Comparison of ENCODE assay signal across 23 mouse cellular contexts in the genomic region with DNA sequence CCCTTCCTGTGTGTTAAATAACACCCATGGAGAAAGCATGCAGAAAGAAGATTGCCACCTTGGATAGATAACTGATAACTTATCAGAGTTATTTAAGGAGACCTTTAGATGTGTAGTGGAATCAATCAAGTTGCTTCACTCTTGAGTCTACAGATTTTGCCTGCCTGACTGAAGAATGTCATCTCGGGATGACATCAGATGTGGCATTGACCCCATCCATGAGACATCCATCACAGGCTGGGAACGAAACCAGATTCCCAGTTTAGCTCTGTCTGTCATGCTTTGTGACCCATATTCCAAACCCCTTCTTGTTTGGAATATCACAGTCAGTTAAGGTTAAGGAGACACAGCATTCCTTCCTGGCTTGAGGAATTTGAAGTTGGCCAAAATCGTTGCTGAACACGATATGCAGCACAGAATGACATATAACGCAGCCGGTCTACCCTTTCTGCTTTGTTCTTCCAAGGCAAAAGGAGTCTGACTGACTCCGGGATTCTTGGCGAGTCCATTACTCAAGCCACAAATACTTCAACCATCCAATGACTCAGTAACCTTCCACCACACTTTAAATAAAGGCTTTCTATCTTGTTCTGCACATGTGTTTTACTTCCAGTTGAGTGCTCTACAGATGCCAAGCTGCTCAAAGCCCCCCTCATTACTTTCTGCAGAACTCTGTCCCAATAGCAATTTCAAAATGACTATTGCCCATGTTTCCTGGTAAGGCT. TPM values are rescaled to one million over a fixed set of nuclear protein-coding genes. Genes with fewer than 3 reads are reported as not detected.
DNase-seq lines count a peak whose midpoint lies in the region; ATAC-seq and TF ChIP-seq lines count a peak whose summit lies in the region.
"Had no signal": no experiment of that assay in that cellular context is flagged by ENCODE, and none has a peak within 500 bp of the region (broad histone marks: within the 10 kb centered on the region; RNA-seq: fewer than 3 reads in every experiment).

No protein-coding gene starts in this region.

- no peaks in the 10 kb centered on the region for H3K27me3 ChIP-seq in C2C12 (ENCODE audit: control insufficient read depth, insufficient read depth, insufficient read length)
- no peaks in the 10 kb centered on the region for H3K27me3 ChIP-seq in midbrain, embryonic 16.5 days (ENCODE audit: control insufficient read depth, insufficient read depth, low read depth, low read length)
- H3K27me3 ChIP-seq in heart, embryonic 12.5 days (replicated peaks) = no peaks in the 10 kb centered on the region
- H3K27me3 ChIP-seq: embryonic facial prominence, embryonic 15.5 days; hindbrain, embryonic 12.5 days; midbrain, embryonic 12.5 days had no signal

- peak overlapping the region; percentile 93 for H3K27ac ChIP-seq in embryonic fibroblast, embryonic 13.5 days (ENCODE audit: insufficient read depth, low read length)
- H3K27ac ChIP-seq in midbrain, embryonic 16.5 days (ENCODE audit: low read length) = no peak overlapping the region
- H3K27ac ChIP-seq in heart, embryonic 12.5 days (ENCODE audit: poor library complexity, severe bottlenecking) = no peak overlapping the region
- H3K27ac ChIP-seq: embryonic facial prominence, embryonic 15.5 days; forebrain, embryonic 10.5 days; hindbrain, embryonic 12.5 days; kidney, postnatal 0 days; limb, embryonic 10.5 days; midbrain, embryonic 12.5 days had no signal

- TF ChIP-seq POLR2A in embryonic fibroblast, embryonic 13.5 days (IDR thresholded peaks at IDR 0.05; ENCODE audit: low read depth, low read length) = no peak

- DNase-seq in heart, postnatal 10 days = peak; percentile 36 to 40
- DNase-seq in heart, postnatal 4 days = no peak
- peak; percentile 86 for DNase-seq in adrenal gland, adult 2 months
- no peak for DNase-seq in kidney, adult 18-20 months
- DNase-seq: cerebellum, adult 9-10 months; kidney, adult 2 months; liver; right cerebral cortex, postnatal 25 days; thymus, postnatal 14 days had no signal

- intact Hi-C loops in heart, postnatal 10 days (cut with DNase I) = no loop called here

- no peak overlapping the region for H3K4me3 ChIP-seq in C2C12 (ENCODE audit: insufficient read depth, poor library complexity, severe bottlenecking)
- H3K4me3 ChIP-seq in embryonic fibroblast, embryonic 13.5 days (ENCODE audit: insufficient read depth, low read length) = no peak overlapping the region
- H3K4me3 ChIP-seq in midbrain, embryonic 16.5 days (ENCODE audit: low read depth, low read length) = no peak overlapping the region
- H3K4me3 ChIP-seq in heart, embryonic 12.5 days = no peak overlapping the region
- H3K4me3 ChIP-seq: embryonic facial prominence, embryonic 15.5 days; forebrain, embryonic 10.5 days; hindbrain, embryonic 12.5 days; limb, embryonic 10.5 days; midbrain, embryonic 12.5 days had no signal

- WGBS in midbrain, embryonic 16.5 days = 94% methylated on average over 8 of the region's 8 CpGs
- 62% methylated on average over 8 of the region's 8 CpGs for WGBS in heart, embryonic 12.5 days

- no peaks in the 10 kb centered on the region for H3K36me3 ChIP-seq in C2C12 (ENCODE audit: control insufficient read depth, insufficient read depth)
- no peaks in the 10 kb centered on the region for H3K36me3 ChIP-seq in midbrain, embryonic 16.5 days (ENCODE audit: control insufficient read depth, insufficient read depth, low read length)
- H3K36me3 ChIP-seq in heart, embryonic 12.5 days = no peaks in the 10 kb centered on the region
- H3K36me3 ChIP-seq: embryonic facial prominence, embryonic 15.5 days; forebrain, embryonic 10.5 days; hindbrain, embryonic 12.5 days; limb, embryonic 10.5 days; midbrain, embryonic 12.5 days had no signal

- H3K9ac ChIP-seq in midbrain, embryonic 16.5 days (ENCODE audit: low read depth, low read length) = no peak overlapping the region
- H3K9ac ChIP-seq in heart, embryonic 12.5 days = no peak overlapping the region
- H3K9ac ChIP-seq: embryonic facial prominence, embryonic 15.5 days; hindbrain, embryonic 12.5 days; midbrain, embryonic 12.5 days had no signal

- TF ChIP-seq CTCF in C2C12 (IDR thresholded peaks at IDR 0.05; ENCODE audit: control insufficient read depth, insufficient read depth, insufficient read length) = no peak
- TF ChIP-seq CTCF in embryonic fibroblast, embryonic 13.5 days (IDR thresholded peaks at IDR 0.05; ENCODE audit: borderline replicate concordance, insufficient read depth, low read length) = no peak

- peaks cover 5% of the 10 kb centered on the region for H3K4me1 ChIP-seq in embryonic fibroblast, embryonic 13.5 days (ENCODE audit: control insufficient read depth, insufficient read depth, low read length)
- H3K4me1 ChIP-seq in midbrain, embryonic 16.5 days (ENCODE audit: control insufficient read depth, insufficient read depth, low read length) = no peaks in the 10 kb centered on the region; the same call in 1 of the 2 replicates
- peaks cover 17% of the 10 kb centered on the region for H3K4me1 ChIP-seq in heart, embryonic 12.5 days (replicated peaks)
- H3K4me1 ChIP-seq: embryonic facial prominence, embryonic 15.5 days; hindbrain, embryonic 12.5 days had no signal

- H3K9me3 ChIP-seq in midbrain, embryonic 16.5 days (replicated peaks; ENCODE audit: control insufficient read depth, low read length, poor library complexity, severe bottlenecking) = no peaks in the 10 kb centered on the region
- H3K9me3 ChIP-seq in heart, embryonic 12.5 days (replicated peaks) = no peaks in the 10 kb centered on the region
- H3K9me3 ChIP-seq: embryonic facial prominence, embryonic 15.5 days; forebrain, embryonic 10.5 days; hindbrain, embryonic 12.5 days; limb, embryonic 10.5 days; midbrain, embryonic 12.5 days had no signal

- no peak overlapping the region for H3ac ChIP-seq in C2C12 (ENCODE audit: control insufficient read depth, insufficient read length, low read depth)

- no peaks in the 10 kb centered on the region for H3K79me3 ChIP-seq in C2C12 (ENCODE audit: low read depth)

- no peak overlapping the region for H3K4me2 ChIP-seq in midbrain, embryonic 16.5 days (ENCODE audit: low read length)
- H3K4me2 ChIP-seq in heart, embryonic 12.5 days = no peak overlapping the region
- H3K4me2 ChIP-seq: embryonic facial prominence, embryonic 15.5 days; heart, embryonic 11.5 days; hindbrain, embryonic 12.5 days; midbrain, embryonic 12.5 days had no signal

- ATAC-seq in midbrain, embryonic 16.5 days = no peak
- no peak for ATAC-seq in heart, embryonic 12.5 days (ENCODE audit: insufficient number of reproducible peaks, low FRiP score)
- ATAC-seq: CD4-positive, CD25-positive, alpha-beta regulatory T cell, adult 4 months; forebrain, embryonic 16.5 days; lung, postnatal 0 days had no signal

- no peaks in the 10 kb centered on the region for H3K79me2 ChIP-seq in C2C12 (ENCODE audit: control insufficient read depth, insufficient read depth)

TF ChIP-seq in C2C12, 6 proteins besides CTCF, POLR2A, EP300 and RAD21:
- TF ChIP-seq MAX (IDR thresholded peaks at IDR 0.05) (peak; percentile 93), MYOD1 (IDR thresholded peaks at IDR 0.05; ENCODE audit: control insufficient read depth, insufficient read length, low read depth) (peak; percentile 51), CEBPB (IDR thresholded peaks at IDR 0.05; ENCODE audit: low read depth) (peak; percentile 81), USF1 (IDR thresholded peaks at IDR 0.05; ENCODE audit: low read depth) (no peak), MYOG (IDR thresholded peaks at IDR 0.05; ENCODE audit: control insufficient read depth, extremely low read depth, insufficient read length) (no peak), FOSL1 (IDR thresholded peaks at IDR 0.05; ENCODE audit: insufficient read depth, low read length, poor library complexity, severe bottlenecking) (peak; percentile 95)

RNA-seq across cellular contexts. Expression of gene Myo10, which starts 44.8 kb away (rescaled TPM):
- total RNA-seq in heart, postnatal 10 days (2021) = 10 to 100 TPM; 52.7 to 61.1 TPM
- 10 to 100 TPM; 36.9 to 43.8 TPM for total RNA-seq in heart, postnatal 4 days (2021)
- polyA plus RNA-seq in C2C12 (2012; fragmentation: generic; extraction: Trizol) = 89.8 TPM
- 100 to 1,000 TPM in 1 of 2 experiments, 10 to 100 TPM in 1; 63.9 to 103 TPM for total RNA-seq in adrenal gland, adult 2 months (2021)
- 35.8 and 42.1 TPM in 2 replicates for polyA plus RNA-seq in adrenal gland, adult 2 months (2012; rRNA removed)
- 47.8 and 49.9 TPM in 2 replicates for polyA plus RNA-seq in embryonic fibroblast, embryonic 13.5 days (2011; ENCODE audit: insufficient read length, low read depth, missing spikeins)
- 26.8 and 28.8 TPM in 2 replicates for polyA plus RNA-seq in midbrain, embryonic 16.5 days (2015; fragmentation: Nextera tagmentation; extraction: Ambion mirVana)
- polyA plus RNA-seq in heart, embryonic 12.5 days (2016; fragmentation: Nextera tagmentation; extraction: Ambion mirVana) = 14.3 and 19.7 TPM in 2 replicates

Comparison
In these comparisons a context has a peak if more than half of its experiments do, and no peak if none do; other contexts are left out.
1. DNase-seq: peak in heart, postnatal 10 days (2 of 2) and adrenal gland, adult 2 months (single experiment); none in heart, postnatal 4 days (single experiment) and kidney, adult 18-20 months (single experiment).